Mouse (Mus musculus) neural tube, embryonic 12.5 days (tissue): ENCODE measurements around the gene Mep1a. TPM values are rescaled to one million over a fixed set of nuclear protein-coding genes. Genes with fewer than 3 reads are reported as not detected.
"Not testable (repeated sequence)": the region's sequence is repeated elsewhere in the genome, so short reads cannot be mapped to it uniquely, and the experiment has no call there.

ENCODE experiments used
- ATAC-seq: fragments of 200-750 bp; cut with Nextera tagmentation; 2 replicates; pipeline ENCODE4 v1.8.0; 2017; ENCODE audit warnings: low read depth, mild to moderate bottlenecking, moderate TSS enrichment, moderate library complexity; ENCODE audit not compliant: low FRiP score
- H3K27ac ChIP-seq: fragments of 300-500 bp; sonication (generic); 2 replicates; pipeline ENCODE4 v1.5.1; 2016
- H3K27me3 ChIP-seq: fragments of 300-500 bp; sonication (generic); replicated peaks from 2 replicates; pipeline ENCODE4 v1.6.1; 2016; ENCODE audit warnings: mild to moderate bottlenecking
- H3K36me3 ChIP-seq: fragments of 300-500 bp; sonication (generic); 2 replicates; pipeline ENCODE4 v1.6.1; 2016; ENCODE audit warnings: mild to moderate bottlenecking
- H3K4me1 ChIP-seq: fragments of 300-500 bp; sonication (generic); 2 replicates; pipeline ENCODE4 v1.6.1; 2016
- H3K4me2 ChIP-seq: fragments of 300-500 bp; sonication (generic); replicated peaks from 2 replicates; pipeline ENCODE4 v1.6.1; 2016; ENCODE audit warnings: mild to moderate bottlenecking
- H3K4me3 ChIP-seq: fragments of 300-500 bp; sonication (generic); 2 replicates; pipeline ENCODE4 v1.5.1; 2016
- H3K9ac ChIP-seq: fragments of 300-500 bp; sonication (generic); 2 replicates; pipeline ENCODE4 v1.6.1; 2016; ENCODE audit warnings: mild to moderate bottlenecking
- H3K9me3 ChIP-seq: fragments of 300-500 bp; sonication (generic); 2 replicates; pipeline ENCODE4 v1.6.1; 2016; ENCODE audit warnings: mild to moderate bottlenecking
- WGBS: fragments of 180-500 bp; shearing (Covaris S2); methylation state at CpG from one replicate; pipeline ENCODE4 v1.1.7; 2016; 5-methylcytosine and 5-hydroxymethylcytosine counted together
- polyA plus RNA-seq: library from polyadenylated mRNA; unstranded; fragments of >200 nt; fragmentation: Nextera tagmentation; extraction: Ambion mirVana; gene quantifications from 2 replicates; pipeline ENCODE4 v1.2.1, GENCODE M21; 2016

Gene Mep1a
- 0.10 TPM in 1 of 2 replicates, not detected in the other for polyA plus RNA-seq

- H3K36me3 ChIP-seq: no peaks in the 10 kb centered on the region
- no peaks in the 10 kb centered on the region for H3K27me3 ChIP-seq
- no peaks in the 10 kb centered on the region for H3K4me1 ChIP-seq
- no peak within 1 kb of the TSS for H3K4me3 ChIP-seq
- ATAC-seq: no peak
- no peak within 1 kb of the TSS for H3K9ac ChIP-seq
- no peak within 1 kb of the TSS for H3K27ac ChIP-seq
- WGBS: 89% methylated on average over 9 of the region's 9 CpGs
- no peaks in the 10 kb centered on the region for H3K9me3 ChIP-seq
- no peak within 1 kb of the TSS for H3K4me2 ChIP-seq
These were observed at the start of gene Mep1a for GRCm38 (mm10) chr17:43502592-43502991. Gene Mep1a (minus strand): TSS chr17:43502812.

GRCm38 (mm10) chr17:43551122-43551630 lies 48.6 kb upstream of the Mep1a start:
- WGBS: 40% methylated on average over 3 of the region's 3 CpGs
- H3K4me1 ChIP-seq: no peaks in the 10 kb centered on the region
- no peak for ATAC-seq
- no peaks in the 10 kb centered on the region for H3K9me3 ChIP-seq
- no peak overlapping the region for H3K27ac ChIP-seq
- no peak overlapping the region for H3K4me2 ChIP-seq
- no peaks in the 10 kb centered on the region for H3K36me3 ChIP-seq
- no peak overlapping the region for H3K9ac ChIP-seq
- no peaks in the 10 kb centered on the region for H3K27me3 ChIP-seq
- H3K4me3 ChIP-seq: no peak overlapping the region

DNA sequence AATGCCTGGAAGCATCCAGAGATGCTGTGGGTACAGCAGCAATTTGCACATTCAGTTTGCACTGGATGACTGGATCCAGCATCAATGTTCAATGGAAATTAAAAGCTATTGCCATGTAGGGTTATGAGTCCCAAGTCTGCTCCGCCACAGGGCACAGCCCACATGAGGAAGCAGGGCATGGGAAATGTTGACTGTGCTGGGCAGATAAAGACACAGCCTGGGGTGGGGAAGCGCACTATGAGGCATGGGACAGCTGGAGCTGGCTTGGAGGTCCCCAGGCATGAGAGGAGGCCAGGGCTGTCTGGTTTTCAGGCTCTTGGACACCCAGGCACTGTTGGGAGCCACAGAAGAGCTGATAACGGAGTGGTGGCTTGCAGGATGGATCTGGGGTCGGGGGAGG lies 41.4 kb upstream of the Mep1a start:
- Histone ChIP-seq H3K4me3 (no peak overlapping the region), H3K9ac (no peak overlapping the region), H3K27ac (no peak overlapping the region), H3K4me1 (no peaks in the 10 kb centered on the region), H3K27me3 (no peaks in the 10 kb centered on the region), H3K4me2 (no peak overlapping the region), H3K9me3 (no peaks in the 10 kb centered on the region), H3K36me3 (no peaks in the 10 kb centered on the region)
- ATAC-seq: no peak
- 88% methylated on average over 4 of the region's 4 CpGs for WGBS

DNA sequence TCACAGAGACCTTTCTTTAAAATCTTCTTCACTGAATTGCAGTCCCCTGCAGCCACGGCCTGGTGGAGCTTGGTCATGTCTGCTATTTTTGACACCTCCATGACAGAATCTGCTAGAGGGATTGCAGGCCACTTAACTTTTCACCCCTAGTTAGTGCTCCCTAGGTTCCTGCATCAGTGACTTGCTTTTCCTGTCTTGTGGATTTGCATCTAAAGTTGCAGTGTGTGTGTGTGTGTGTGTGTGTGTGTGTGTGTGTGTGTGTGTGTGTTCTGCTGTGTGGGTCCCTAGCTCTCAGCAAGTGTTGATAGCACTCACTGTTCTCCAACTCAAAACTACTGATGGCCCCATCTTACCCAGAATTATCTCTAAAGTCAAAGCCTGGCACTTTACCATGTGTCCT lies 40.9 kb upstream of the Mep1a start, which contains the start of gene Ankrd66:
Gene Ankrd66, minus strand, starts transcription at position 101 of the 400 bp plus-strand sequence.
- H3K36me3 ChIP-seq: no peaks in the 10 kb centered on the region
- no peak within 1 kb of the TSS for H3K4me3 ChIP-seq
- no peaks in the 10 kb centered on the region for H3K9me3 ChIP-seq
- H3K4me1 ChIP-seq: no peaks in the 10 kb centered on the region
- H3K9ac ChIP-seq: no peak within 1 kb of the TSS
- whole genome bisulfite sequencing: 75% methylated on average over 1 of the region's 1 CpGs
- no peak within 1 kb of the TSS for H3K27ac ChIP-seq
- ATAC-seq: no peak
- H3K4me2 ChIP-seq: no peak within 1 kb of the TSS
- no peaks in the 10 kb centered on the region for H3K27me3 ChIP-seq

DNA sequence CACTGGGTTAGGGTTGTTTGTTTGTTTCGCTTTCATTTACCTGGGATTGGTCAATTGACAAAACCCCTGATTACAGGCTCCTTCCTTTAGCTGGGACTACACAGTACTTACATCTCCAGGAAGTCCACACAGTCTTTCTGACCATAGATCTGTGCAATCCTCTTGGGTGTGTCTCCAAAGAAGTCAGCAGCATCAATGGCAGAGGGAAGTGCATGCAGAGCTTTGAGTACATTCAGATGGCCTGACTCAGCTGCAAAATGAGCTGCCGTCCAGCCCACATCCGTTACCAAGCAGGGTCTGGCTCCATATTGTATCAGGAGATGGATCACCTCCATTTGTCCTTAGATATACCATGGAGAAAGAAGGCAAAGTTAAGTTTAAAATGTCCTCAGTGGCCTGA lies 36.2 kb upstream of the Mep1a start:
- WGBS: 93% methylated on average over 3 of the region's 3 CpGs
- Histone ChIP-seq H3K4me3 (no peak overlapping the region), H3K4me1 (0 out of 2 replicates have a peak, but pooled peaks cover 5% of the 10 kb centered on the region), H3K9ac (no peak overlapping the region), H3K27me3 (no peaks in the 10 kb centered on the region), H3K9me3 (no peaks in the 10 kb centered on the region), H3K27ac (no peak overlapping the region), H3K36me3 (no peaks in the 10 kb centered on the region), H3K4me2 (no peak overlapping the region)
- no peak for ATAC-seq

DNA sequence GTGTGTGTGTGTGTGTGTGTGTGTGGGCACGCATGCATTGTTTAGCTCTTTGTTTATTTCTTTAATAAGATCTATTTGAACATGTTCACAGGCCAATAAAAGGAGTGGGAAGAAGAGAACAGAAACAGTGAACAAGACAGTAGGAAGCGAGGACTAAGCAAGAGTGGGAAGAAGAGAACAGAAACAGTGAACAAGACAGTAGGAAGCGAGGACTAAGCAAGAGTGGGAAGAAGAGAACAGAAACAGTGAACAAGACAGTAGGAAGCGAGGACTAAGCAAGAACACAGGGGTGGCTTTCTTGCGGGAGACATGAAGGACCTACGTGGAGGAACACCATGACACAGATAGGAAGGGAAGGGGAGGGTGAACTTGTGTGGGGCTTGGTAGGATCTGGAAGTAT lies 34.2 kb upstream of the Mep1a start:
- not testable (repeated sequence) for H3K9ac ChIP-seq, H3K36me3 ChIP-seq, H3K4me1 ChIP-seq, H3K27me3 ChIP-seq, H3K4me3 ChIP-seq, ATAC-seq, H3K27ac ChIP-seq, H3K9me3 ChIP-seq, H3K4me2 ChIP-seq
- WGBS: 94% methylated on average over 6 of the region's 6 CpGs

DNA sequence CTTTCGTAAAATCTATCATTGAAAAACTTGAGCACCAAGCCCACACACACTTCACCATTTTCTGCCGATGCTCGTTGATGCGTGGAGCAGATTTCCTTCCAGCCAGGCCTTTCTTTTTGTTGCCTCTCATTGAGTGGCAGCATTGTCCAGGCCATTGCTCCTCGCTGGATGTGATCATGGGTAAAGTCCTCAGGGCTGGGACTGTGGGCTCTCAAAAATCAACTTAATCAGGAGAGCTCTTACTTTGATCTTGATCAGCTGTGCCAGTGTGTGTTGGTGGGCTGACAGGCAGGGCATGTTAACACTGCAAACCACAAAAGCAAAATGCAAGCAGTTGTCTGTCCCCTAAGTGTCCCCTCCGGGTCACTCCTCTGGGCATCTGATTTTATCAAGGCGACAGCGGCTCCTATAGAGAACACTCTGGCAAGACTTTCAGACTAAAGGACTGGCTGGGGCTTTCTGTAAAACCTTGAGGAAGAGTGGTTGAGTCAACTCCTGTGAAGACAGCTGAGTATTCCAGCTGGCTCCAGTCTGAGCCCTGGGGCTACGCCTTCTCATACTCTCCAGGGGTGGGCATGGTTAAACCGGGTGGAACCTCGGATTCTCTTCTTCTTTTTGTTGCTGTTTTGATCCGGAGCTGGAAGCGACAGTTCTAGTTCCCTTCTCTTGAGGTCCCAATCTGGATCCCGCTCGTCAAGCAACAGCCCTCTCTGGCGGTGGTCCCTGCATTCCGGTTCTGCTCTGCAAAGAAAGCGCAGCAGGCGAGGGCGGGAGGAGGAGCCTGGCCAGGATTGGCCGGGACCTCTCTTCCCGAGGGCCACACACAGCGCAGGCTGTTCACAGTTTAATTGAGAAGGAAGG lies 32.0 kb upstream of the Mep1a start:
- H3K9ac ChIP-seq: no peak overlapping the region
- H3K4me3 ChIP-seq: 0 out of 2 replicates have a peak overlapping the region, but pooled peaks have one; percentile 0
- WGBS: 11% methylated on average over 23 of the region's 23 CpGs

GRCm38 (mm10) chr17:43531192-43531591 lies 28.6 kb upstream of the Mep1a start:
- Histone ChIP-seq H3K27ac (no peak overlapping the region), H3K4me2 (no peak overlapping the region), H3K36me3 (no peaks in the 10 kb centered on the region), H3K4me3 (no peak overlapping the region), H3K27me3 (no peaks in the 10 kb centered on the region), H3K9me3 (no peaks in the 10 kb centered on the region), H3K4me1 (0 out of 2 replicates have a peak, but pooled peaks cover 5% of the 10 kb centered on the region), H3K9ac (no peak overlapping the region)
- ATAC-seq: no peak
- WGBS: 92% methylated on average over 4 of the region's 4 CpGs

More for the DNA sequence above, 32.0 kb upstream of the Mep1a start:
- H3K27ac ChIP-seq: no peak overlapping the region
- no peaks in the 10 kb centered on the region for H3K36me3 ChIP-seq
- no peaks in the 10 kb centered on the region for H3K27me3 ChIP-seq
- ATAC-seq: peak; percentile 86
- H3K4me1 ChIP-seq: 0 out of 2 replicates have a peak, but pooled peaks cover 5% of the 10 kb centered on the region
- no peaks in the 10 kb centered on the region for H3K9me3 ChIP-seq
- H3K4me2 ChIP-seq: peak overlapping the region; percentile 44

DNA sequence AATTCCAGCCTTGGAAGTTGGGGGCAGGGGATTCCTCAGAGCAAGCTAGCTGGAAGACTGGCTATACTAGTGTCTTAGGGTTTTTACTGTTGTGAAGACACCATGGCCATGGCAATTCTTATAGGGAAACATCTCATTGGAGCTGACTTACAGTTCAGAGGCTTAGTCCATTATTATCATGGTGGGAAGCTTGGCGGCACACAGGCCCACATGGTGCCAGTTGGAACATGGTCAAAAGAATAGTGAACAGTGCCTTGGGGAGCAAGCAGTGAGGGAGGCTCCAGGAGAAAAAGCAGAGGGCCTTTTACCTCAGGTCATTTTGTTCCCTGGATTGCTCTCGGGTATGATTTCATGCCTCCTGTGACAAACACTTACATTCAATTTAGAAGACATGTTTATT lies 27.9 kb upstream of the Mep1a start:
- 0 out of 2 replicates have a peak, but pooled peaks cover 5% of the 10 kb centered on the region for H3K4me1 ChIP-seq
- H3K4me3 ChIP-seq: no peak overlapping the region
- H3K27me3 ChIP-seq: no peaks in the 10 kb centered on the region
- no peaks in the 10 kb centered on the region for H3K36me3 ChIP-seq
- no peak for ATAC-seq
- no peak overlapping the region for H3K4me2 ChIP-seq
- no peak overlapping the region for H3K27ac ChIP-seq
- no peak overlapping the region for H3K9ac ChIP-seq
- 93% methylated on average over 2 of the region's 2 CpGs for WGBS
- no peaks in the 10 kb centered on the region for H3K9me3 ChIP-seq

GRCm38 (mm10) chr17:43520166-43520565 lies 17.6 kb upstream of the Mep1a start:
- H3K4me3 ChIP-seq: no peak overlapping the region
- H3K9me3 ChIP-seq: no peaks in the 10 kb centered on the region
- ATAC-seq: no peak
- H3K9ac ChIP-seq: no peak overlapping the region
- 84% methylated on average over 3 of the region's 3 CpGs for WGBS
- H3K4me2 ChIP-seq: no peak overlapping the region
- no peaks in the 10 kb centered on the region for H3K4me1 ChIP-seq
- H3K36me3 ChIP-seq: no peaks in the 10 kb centered on the region
- H3K27me3 ChIP-seq: no peaks in the 10 kb centered on the region
- H3K27ac ChIP-seq: no peak overlapping the region

- Histone ChIP-seq H3K36me3 (no peaks in the 10 kb centered on the region), H3K9ac (no peak overlapping the region), H3K4me1 (no peaks in the 10 kb centered on the region), H3K9me3 (no peaks in the 10 kb centered on the region), H3K27ac (no peak overlapping the region), H3K27me3 (no peaks in the 10 kb centered on the region), H3K4me2 (no peak overlapping the region), H3K4me3 (no peak overlapping the region)
- 33% methylated on average over 18 of the region's 18 CpGs for WGBS
- ATAC-seq: peak; percentile 76
These were observed 16.2 kb upstream of the Mep1a start for GRCm38 (mm10) chr17:43518644-43519409.

DNA sequence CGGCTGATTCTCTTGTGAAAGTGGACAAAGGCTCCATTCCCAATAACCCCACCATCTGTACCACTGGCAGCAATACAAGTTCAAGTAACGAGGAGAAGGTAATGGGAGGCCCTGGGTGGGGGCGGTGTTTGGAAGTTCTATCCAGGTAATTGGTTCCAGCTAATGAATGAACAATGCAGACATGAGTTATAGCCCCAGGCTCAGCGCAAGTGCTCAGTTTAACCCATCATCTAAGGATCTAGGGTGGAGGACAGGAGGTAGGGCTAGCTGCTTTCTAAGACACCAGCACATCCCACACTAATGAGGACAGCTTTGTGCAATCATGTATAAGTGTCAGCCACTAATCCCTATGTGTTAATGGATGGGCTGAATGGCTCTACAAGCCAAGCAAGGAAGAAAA lies 8.2 kb upstream of the Mep1a start:
- Histone ChIP-seq H3K9me3 (no peaks in the 10 kb centered on the region), H3K27ac (no peak overlapping the region), H3K4me3 (no peak overlapping the region), H3K27me3 (no peaks in the 10 kb centered on the region), H3K4me2 (no peak overlapping the region), H3K4me1 (no peaks in the 10 kb centered on the region), H3K36me3 (no peaks in the 10 kb centered on the region), H3K9ac (no peak overlapping the region)
- WGBS: 27% methylated on average over 4 of the region's 4 CpGs
- no peak for ATAC-seq
